Mouse (Mus musculus): Measurements from ENCODE around the gene Por.

The Por gene

DNA sequence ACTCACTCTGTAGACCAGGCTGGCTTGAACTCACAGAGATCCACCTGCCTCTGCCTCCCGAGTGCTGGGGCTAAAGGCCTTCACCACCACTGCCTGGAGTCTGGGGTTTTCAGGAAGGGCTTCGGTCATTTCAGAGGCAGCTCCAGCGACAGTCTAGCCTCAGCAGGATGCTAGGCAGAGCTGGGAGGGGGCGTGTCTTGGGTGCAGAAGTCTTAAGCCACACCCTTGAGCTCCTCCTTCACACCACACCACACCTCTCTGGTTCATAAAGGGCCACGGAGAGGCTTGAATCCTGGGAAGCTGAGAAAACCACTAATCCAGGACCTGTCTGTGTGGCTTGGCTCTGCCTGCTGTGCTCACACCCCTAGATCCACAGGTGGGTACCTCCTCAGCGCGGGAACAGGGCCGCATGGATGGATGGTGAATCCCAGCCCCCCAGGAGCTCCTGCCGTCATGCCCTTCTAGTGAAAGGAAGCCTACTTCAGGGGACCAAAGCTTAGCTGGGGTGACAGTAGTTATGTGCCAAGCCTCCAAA is at the start of gene Por:
Gene Por (plus strand): TSS at position 293 of the 535 bp plus-strand sequence.
- DNase-seq: no peak

DNA sequence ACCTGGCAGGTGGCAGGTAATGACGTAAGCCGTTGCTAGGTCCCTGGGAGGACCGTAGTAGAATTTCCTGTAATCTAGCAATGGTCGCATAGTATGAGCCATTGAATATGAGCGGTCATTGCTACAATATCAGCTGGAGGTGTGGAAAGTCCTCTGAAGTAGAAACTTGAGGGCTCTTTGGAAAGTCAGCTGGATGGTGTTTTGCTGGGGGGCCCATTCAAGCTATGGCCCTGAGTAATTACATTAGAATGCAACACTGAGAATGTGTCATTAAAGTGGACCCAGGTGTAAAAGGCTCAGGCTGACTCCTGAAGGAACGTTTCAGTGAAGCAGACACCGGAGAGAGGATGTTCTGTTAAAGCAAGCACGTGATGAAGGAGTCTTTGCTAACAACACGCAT is 49.3 kb upstream of the Por start:
- no peak for DNase-seq

DNA sequence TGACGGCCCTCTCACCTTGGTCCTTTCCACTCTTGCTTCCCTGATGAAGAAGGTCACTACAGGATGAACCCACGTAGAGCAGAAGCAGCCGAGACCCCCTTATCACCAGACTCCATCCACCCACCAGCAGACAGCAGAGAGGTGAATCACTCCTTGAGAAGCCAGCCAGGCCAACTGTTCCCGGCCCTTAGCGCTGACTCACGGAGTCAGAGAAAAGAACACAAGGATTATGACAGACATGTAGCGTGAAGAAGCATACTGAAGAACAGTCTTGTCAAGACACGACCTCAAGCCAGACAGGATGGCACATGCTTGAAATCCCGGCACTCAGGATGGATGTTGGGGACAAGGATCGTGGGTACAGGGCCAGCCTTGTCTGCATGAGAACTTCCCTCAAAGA is 48.1 kb upstream of the Por start:
- DNase-seq: no peak

DNA sequence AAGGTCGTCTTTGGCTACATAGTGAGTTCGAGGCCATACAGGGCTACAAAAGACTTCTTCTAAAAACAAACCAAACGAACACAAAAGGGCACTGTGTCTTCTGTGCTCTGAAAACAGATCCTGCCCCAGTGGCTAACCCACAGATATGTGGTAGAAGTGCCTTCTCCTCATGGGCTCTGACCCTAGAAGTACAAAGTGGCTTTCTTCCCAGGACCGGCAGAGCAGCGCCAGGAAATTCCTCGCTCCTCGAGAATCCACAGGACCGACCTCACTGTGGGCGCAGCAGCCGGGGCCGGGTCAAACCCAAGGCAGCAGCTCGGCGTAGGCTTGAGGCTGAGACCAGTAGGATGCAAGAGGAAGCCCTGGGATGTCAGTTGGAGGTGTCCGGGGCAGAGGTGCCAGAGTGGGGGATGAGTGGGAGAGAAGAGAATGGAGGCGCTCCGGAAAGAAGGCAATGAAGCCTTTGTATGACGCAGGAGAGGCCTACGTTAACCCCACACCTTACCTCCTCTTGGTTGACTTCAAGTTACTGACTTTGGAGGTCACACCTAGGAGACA is 46.7 kb upstream of the Por start:
- DNase-seq: no peak

DNA sequence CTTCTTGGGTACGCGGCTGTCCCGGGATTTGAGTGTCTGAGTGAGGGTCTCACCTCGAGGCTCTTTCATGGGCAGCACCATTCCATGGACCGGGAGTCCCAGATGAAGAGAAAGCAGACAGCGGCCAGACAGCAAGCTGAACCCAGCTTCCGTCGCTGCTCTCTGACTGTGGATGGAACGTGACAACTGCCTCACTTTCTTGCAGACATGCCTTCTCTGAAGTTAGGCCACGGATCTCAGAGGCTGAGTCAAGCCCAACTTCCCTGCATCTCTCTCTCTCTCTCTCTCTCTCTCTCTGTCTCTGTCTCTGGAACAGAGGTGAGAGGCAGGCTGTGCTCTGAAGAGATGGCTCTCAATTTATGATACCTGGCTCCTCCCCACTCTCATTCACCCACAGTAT is 40.9 kb upstream of the Por start:
- peak in 1 of 2 experiments; percentile 29 for DNase-seq

DNA sequence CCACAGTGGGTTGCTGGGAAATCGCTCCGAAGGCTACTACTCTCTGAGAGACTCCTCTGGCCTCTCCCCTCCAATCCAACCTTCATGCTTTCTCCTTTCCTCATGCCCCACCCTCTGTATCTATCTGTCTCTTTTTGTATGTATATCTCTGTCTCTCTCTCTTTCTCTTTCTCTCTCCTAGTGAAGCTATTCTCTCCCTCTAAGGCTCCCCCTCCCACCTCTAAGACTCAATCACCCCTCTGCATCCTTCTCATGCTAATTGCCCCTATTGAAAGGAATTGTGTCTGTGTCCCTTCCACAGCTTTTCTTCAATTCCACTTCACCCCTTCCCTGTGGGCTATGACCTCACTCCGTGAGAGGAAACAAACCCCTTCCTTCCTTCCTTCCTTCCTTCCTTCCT is 40.4 kb upstream of the Por start:
- no peak for DNase-seq

DNA sequence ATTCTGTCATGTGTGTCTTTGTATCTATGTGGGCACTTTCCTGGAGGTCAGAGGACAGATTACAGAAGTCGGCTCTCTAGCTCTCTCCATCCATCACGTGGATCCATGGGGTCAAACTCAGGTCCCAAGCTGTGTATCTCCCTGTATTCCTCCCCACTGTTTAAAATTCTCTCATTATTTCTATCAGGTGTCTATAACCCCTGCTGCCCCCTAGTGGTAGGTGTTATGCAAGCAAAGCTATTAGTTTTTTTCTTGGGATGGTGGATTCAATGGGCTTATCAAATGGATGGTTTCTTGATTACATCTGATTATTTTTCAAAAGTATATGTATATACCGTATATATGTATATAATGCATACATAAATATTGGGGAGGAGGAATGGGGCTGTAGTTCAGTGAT is 39.2 kb upstream of the Por start:
- DNase-seq: peak; percentile 49 to 83

DNA sequence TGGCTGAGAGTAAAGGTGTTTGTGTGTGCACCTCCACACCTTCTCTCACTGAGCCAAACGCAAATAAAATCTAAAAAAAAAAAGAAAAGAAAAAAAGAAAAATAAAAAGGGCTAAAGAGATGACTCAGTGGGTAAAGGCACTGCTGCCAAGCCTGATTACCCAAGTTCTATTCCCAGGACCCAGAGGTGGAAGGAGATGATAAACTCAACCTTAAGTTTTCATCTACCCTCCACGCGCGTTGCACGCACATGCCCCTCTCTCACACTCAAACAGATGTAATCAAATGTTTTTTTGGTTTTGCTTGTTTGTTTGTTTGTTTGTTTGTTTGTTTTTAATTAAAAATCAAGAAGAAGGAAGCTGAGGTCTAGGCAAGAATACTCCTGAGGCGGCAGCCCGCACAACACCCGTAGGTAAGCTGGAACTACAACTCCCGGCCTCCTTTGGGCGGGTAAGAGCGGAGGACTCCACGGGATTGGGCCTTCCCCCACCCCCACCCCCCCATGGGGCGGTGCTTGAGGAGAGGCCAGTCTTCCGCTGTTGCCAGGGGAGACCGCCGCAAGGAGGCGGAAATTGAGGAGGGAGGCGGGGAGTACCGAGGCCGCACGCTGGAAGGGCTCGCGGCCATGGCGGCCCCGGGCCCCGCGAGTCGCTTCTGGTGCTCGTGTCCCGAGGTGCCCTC is 37.6 kb upstream of the Por start, which contains the start of gene Rhbdd2:
Gene Rhbdd2 (plus strand): TSS at position 502 of the 680 bp plus-strand sequence.
- peak; percentile 98 to 99 for DNase-seq

DNA sequence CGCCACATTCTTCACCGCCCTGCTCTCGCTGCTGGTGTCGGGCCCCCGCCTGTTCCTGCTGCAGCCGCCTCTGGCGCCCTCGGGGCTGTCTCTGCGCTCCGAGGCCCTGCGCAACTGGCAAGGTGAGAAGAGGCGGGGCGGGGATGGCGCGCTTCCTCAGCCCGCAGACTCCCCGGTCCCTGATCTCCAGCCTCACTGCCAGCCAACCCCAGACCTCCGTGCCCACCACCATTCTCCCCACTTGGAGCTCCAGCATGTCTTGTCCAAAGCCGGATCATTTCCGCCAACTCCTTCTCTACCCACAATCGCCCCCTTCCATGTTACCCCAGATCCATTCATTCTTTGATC is 37.1 kb upstream of the Por start:
- no peak for DNase-seq

DNA sequence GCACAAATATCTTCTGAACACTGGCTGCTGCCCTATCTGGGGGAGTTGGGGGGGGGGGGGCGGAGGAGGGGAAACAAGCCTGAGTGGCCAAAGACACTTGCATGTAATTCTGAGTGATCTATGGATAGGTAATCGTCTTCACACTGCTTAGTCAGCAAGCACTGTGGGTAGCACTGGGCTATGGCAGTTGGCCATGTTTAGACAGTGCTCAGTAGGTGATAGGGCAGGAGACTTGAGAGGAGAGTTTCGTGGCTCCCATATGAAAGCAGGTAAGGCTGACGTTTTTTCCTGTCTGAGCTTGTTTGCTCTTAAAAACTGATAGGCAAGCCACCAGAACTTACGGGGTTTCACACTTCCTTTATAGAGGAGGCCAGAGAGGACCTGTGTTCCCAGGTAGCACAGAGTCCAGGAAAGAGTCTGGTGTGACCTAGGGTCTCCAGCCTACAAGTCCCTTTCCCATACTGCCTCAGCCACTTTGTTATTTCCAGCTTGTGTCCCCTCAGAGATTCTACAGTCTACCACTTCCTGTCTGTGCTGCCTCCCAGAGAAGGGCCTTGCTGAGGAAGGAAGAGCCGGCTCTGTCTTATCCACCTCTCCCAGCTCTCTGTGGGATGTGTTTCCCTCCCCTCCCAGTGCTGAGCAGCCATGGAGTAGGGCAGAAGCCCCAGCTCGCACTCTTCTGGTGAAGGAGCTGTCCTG is 29.9 kb upstream of the Por start:
- no peak for DNase-seq

DNA sequence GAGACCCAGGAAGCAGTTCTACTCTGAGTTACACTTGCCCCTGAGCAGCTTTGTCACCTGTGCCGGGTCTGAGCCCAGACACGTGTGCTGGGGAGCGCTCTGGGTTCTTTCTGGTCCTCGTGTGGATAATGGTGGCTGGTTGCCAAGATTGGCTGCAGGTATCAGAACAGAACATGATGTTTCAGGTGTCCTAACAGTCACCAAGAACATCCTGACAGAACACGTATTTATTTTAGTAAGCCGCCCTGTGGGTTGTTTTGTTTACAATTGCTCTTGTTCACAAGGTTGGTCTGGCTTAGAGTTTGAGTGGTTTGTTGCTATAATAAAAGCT is 29.4 kb upstream of the Por start:
- DNase-seq: no peak

DNA sequence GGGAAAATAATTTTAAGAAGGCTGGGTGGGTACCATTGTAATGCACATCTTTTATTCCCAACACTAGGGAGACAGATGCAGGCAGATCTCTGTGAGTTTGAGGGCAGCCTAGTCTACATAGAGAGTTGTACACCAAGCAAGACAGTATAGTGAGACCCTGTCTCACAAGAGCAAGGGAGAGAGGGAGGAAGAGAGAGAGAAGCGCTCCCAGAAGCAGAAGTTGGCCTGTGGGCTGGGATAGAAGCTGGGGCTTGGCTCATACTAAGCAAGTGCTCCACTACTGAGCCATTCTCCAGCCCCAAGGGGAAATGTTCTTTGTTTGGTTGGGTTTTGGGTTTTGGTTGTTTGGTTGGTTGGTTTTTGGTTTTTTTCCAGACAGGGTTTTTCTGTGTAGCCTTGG is 28.8 kb upstream of the Por start:
- no peak for DNase-seq

DNA sequence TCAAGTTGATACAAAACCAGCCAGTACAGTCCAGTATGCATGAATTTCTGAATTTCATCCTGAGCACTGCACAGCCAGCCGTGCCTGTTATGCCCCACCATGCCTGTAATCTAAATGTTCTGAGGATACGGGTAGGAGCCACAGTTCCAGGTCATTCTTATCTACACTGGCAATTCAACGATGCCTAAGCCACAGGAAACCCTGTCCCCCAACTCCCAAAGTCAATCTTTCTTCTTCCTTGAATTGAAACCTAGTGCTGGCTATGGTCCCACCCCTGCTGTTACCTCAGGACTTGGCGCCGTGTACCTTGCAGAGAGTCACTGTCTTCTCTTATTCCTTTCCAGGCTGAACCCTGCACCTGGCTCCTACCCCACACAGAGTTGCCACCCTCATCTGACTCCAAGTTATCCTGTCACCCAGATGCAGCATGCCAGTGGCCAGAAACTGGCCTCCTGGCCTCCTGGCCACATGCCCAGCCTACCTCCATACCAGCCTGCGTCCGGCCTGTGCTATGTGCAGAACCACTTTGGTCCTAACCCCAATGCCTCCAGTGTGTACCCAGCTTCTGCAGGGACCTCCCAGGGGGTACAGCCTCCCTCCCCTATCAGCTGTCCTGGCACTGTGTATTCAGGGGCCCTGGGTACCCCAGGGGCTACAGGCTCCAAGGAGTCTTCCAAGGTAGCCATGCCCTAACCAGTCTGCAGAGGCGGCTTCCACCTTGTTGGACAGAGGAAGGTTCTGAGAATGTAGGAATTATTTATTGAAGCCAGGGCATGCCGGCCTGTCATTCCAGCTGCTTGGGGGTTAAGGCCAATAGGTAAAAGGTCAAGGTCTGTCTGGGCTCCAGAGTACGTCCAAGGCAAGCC is 26.9 kb upstream of the Por start:
- DNase-seq: peak; percentile 35 to 59

DNA sequence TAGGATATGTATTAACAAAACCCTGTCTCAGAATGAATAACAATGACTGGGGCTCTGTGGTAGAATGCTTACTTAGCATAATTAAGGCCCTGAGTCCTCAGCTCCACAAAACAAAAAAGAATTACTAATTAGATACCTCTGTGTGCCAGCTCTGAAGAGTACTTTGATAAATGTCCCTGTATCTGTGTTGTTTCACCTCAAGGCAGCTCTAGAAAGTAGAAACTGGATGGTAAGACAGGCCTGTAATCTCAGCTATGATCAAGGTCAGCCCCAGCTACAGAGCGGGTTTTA is 26.3 kb upstream of the Por start:
- DNase-seq: no peak

DNA sequence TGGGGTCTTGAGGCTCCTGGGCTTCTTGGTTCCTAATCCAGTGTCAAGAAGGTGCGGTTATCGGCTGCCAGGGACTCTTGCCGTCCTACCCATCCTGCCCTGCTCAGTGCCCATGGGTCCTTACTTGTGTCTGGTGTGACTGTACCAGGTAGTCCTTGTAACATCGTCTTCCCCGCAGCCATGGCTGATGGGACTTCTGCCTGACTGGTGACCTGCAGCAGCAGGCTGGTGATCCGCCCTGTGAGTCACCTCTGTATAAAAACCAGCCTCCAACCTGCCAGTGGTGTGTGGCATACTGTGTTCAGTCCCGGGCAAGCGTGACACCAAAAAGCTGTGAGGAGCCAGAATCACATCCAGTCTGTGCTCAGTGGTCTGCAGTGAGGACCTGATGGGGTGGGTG is 26.0 kb upstream of the Por start:
- DNase-seq: no peak

DNA sequence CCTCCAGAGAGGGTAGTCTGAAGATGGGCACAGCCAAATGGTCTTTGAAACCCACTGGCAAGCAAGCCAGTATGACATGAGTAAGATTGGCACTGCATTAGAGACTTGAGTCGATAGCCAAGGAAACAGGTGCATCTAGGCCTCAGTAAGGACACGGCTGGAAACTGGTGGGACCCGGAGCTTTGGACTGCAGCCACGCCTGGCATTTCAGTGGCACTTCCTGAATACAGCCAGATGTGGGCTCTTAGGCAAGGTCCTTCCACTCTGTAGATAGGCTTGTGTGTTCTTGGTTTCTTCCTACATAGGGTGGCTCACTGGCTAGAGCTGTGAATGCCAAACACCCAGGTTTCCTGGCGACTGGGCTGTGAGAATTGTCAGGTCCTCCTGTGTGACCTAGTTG is 24.5 kb upstream of the Por start:
- no peak for DNase-seq

DNA sequence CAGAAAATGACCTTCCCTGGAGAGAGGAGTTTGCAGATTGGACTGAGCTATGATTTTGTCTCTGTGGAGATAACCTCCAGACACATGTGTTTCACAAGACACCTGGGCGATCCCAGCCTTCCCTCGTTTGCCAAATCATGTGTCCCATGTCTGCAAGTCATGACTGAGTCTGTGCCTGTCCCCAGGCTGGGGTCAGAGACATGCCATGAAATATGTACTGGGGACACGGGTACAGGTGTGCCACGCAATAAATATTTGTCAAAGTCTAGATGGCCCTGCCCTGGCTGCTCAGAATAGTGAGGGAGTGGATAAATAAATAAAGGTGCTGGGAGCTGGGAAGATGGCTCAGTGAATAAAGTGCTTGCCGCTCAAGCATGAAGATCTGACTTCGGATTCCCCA is 23.8 kb upstream of the Por start:
- no peak for DNase-seq

DNA sequence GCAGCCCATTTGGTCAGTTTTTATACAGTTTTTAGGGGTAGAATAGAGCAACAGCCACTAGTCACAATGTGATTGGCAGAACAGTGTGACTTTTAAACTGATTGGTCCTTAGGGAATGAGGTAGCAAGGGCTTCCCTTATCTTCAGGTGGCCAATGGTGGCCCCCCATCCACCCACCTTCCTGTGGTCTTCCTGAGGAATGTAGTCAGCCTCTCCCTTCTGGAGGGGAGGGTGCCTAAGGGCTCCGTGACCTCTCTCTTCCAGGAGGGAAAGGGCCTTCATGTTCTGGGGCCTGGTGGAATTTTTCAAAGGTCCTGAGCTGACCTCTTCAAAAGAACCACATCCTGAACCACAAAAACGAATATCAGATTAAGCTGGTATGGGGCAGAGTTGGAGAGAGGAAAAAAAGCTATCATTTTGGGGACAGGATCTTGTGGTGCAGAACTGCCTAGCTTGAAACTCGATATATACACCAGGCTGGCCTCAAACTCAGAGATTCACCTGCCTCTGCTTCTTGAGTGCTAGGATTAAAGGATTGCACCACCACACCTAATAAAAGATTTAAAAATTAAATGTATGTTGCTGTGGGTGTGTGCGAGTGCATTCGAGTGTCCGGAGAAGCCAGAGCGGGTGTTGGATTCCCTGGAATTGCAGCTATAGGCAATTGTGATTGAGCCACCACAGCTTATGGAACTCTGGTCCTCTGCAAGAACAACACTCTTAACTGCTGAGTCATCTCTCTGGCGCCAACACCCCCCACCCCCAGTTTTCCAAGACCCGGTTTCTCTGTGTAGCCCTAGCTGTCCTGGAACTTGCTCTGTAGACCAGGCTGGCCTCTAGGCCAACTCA is 21.1 kb upstream of the Por start:
- DNase-seq: no peak

DNA sequence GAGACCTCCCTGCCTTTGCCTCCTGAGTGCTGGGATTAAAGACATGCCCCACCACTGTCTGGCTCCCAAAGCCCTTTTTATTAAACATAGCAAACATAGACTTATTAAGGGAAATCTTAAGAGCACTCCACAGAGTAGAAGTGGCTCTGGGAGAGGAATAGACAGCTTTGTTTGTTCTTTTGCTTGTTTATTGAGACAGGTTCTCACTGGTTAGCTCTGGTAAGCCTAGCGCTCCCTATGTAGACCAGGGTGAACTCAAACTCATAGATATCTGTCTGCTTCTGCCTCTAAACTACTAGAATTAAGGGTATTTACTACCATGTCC is 20.6 kb upstream of the Por start:
- DNase-seq: no peak

DNA sequence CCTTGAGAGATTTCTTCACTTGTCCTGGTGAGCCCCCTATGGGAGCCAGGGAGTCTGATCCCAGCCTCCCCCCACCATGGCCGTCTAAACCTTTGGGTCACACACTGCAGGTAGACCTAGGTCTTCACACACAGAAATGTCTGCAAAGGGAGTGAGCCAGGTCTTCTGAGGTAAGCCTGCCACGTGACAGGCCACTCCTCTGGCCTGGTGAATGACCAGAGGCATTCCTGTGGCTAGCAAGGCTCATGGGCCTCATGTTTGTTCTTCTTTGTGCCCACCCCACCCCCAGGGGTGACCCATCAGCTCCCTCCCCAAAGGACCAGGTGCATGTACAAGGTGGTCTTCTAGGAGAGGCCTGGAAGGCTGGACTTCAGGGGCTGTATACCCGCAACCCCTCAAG is 18.3 kb upstream of the Por start:
- no peak for DNase-seq

DNA sequence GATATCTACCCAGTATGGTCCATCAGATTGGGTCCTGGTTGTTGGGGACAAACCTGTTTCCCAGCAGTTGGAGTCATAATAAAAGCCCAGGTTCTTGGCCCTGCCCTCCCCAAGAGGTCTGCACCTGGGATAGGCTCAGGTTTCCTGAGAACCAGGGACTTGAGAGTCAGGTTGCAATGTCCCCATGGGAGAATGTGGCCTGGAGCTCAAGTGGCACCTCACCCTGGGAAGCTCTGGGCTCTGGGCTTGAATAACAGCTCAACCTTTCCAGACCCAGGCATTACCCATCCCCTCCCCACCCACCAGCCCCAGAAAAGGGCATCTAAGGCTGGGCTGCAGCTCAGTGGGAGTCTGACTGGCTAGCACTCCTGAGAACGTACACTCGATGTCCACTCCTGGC is 16.6 kb upstream of the Por start:
- no peak for DNase-seq

DNA sequence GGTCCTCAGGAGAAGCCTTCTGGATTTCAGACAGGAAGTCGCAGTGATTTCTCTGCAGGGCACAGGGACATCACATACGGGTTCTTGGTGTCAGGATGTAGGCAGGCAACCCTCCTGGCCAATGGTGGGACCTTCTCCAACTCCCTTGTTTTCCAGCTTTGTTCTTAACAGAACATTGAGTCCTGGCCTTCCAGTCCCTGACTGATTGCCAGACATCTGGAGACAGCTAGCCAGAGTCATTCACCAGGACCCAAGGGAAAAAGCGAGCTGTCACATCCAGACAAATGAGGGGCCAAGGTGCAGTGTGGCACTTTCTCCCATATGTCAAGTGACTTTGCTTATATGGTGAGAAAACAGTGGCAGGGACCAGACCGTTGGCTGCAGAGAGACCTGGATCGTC is 13.8 kb upstream of the Por start:
- no peak for DNase-seq

DNA sequence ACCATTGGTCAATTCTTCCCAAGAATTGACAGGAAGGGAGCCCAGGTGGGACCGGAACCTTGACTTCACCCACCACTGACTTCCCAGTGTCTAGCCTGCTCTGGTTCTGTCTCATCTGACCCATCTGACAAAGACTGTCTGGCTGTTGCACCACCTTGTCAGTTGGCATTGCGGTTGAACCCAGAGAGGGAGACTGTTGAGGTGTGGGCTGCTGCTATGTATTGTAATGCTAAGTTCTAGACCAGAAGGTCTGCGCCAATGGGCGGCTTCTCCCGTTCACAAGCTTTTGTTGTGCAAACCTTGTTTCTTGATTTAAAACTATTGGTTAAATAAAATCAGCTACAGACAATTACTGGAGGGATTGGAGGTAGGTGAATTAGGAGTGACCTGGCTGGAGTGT is 12.7 kb upstream of the Por start:
- no peak for DNase-seq

All from cerebellum, postnatal 25 days (tissue).